Mouse (Mus musculus): ENCODE measurements around the gene Aox2. TPM values are rescaled to one million over a fixed set of nuclear protein-coding genes. Genes with fewer than 3 reads are reported as not detected.

The Aox2 gene
- polyA plus RNA-seq, 1 experiment from 2014 or later: 0.04 TPM

DNA sequence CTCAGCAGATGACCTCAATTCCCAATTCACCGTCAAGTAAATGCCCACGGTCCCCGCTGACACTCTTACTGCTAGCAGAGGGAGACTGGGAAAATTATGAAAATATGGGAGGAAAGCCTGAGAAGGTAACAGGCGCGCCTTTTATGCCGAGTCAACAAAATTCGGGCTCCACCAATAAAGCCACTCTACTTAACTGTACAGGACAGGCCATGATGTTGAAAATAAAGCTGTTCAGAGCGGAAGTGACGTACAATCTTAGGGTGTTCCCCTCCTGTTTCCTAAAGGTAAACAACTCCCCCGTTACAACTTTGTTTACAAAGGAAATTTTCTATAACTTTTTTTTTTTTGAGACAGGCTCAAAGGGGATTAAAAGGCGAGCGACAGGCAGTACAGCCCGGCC, 144.8 kb downstream of the Aox2 start:
- Histone ChIP-seq H3K27me3 (ENCODE audit: control insufficient read depth, insufficient read depth, low read length) (no peaks in the 10 kb centered on the region), H3K4me3 (ENCODE audit: low read depth, low read length) (peak overlapping the region; percentile 100), H3K4me1 (replicated peaks; ENCODE audit: control insufficient read depth, insufficient read depth) (no peaks in the 10 kb centered on the region), H3K9ac (ENCODE audit: low read length) (peak overlapping the region; percentile 100), H3K9me3 (ENCODE audit: control insufficient read depth, low read length) (no peaks in the 10 kb centered on the region), H3K27ac (replicated peaks) (peak overlapping the region; percentile 100), H3K36me3 (ENCODE audit: control insufficient read depth, insufficient read depth, low read length) (peaks cover 11% of the 10 kb centered on the region; the same call in 1 of the 2 replicates), H3K4me2 (replicated peaks; ENCODE audit: low read depth) (peak overlapping the region; percentile 62)
- no peak for TF ChIP-seq CTCF (IDR thresholded peaks at IDR 0.05; ENCODE audit: low read depth)
- no peak for TF ChIP-seq EP300 (optimal IDR thresholded peaks at IDR 0.05)
- DNase-seq (ENCODE audit: low spot score) (peak; percentile 51), ATAC-seq (ENCODE audit: low FRiP score, low TSS enrichment) (peak; percentile 76)
- 4% methylated on average over 13 of the region's 13 CpGs for WGBS

DNA sequence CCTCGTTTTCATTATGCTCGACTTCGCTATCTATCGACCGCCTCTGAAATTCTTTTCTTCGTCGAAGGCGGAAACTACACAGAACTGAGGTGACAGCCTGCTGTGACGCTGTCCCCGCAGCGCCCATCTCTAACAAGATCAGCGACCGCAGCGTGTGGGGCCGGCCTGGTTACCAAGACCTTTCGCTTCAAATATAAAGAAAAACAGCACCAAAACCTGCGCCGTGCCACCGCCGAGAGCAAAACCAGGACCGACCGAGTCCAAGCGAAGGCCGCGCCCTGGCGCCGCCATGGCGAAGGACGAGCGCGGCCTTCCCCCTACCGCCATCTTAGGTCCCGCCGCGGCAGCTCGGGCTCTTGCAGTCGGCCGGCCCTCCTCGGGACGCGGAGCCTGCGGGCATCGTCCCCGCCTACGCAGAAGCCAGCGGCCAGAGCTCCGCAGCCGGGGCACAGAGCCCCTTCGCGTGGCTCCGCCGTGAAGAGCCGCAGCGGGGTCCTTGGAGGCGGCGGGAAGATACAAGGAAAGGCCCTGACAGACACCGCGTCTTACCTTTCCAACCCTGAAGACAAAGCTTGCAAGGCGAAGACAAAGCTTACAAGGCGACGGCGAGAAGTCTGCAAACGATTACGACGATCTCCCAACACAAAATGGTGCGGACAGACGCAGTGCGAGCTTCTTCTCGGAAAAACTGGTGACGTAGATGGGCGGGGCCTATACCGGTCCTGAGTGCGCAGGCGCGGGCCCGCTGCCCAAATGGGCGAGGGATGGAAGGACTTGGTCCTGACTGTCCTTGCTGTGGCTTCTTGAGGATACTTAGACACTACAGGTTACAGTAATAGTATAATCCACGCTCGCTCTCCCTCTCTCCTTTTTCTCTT, 145.5 kb downstream of the Aox2 start, which contains the start of gene Clk1:
TSS of gene Clk1 (minus strand) at position 696 of the 878 bp plus-strand sequence.
- H3K9ac ChIP-seq (ENCODE audit: low read length): peak within 1 kb of the TSS; percentile 100
- no peaks in the 10 kb centered on the region for H3K27me3 ChIP-seq (ENCODE audit: control insufficient read depth, insufficient read depth, low read length)
- H3K9me3 ChIP-seq (ENCODE audit: control insufficient read depth, low read length): no peaks in the 10 kb centered on the region
- TF ChIP-seq EP300 (optimal IDR thresholded peaks at IDR 0.05) (no peak), CTCF (IDR thresholded peaks at IDR 0.05; ENCODE audit: low read depth) (no peak)
- peak within 1 kb of the TSS; percentile 100 for H3K4me3 ChIP-seq (ENCODE audit: low read depth, low read length)
- H3K4me2 ChIP-seq (replicated peaks; ENCODE audit: low read depth): peak within 1 kb of the TSS; percentile 62
- H3K36me3 ChIP-seq (ENCODE audit: control insufficient read depth, insufficient read depth, low read length): peaks cover 5% of the 10 kb centered on the region; the same call in 1 of the 2 replicates
- under 1% methylated on average over 74 of the region's 79 CpGs for WGBS
- peak within 1 kb of the TSS; percentile 100 for H3K27ac ChIP-seq (replicated peaks)
- ATAC-seq (ENCODE audit: low FRiP score, low TSS enrichment): peak; percentile 88
- H3K4me1 ChIP-seq (replicated peaks; ENCODE audit: control insufficient read depth, insufficient read depth): no peaks in the 10 kb centered on the region
- DNase-seq (ENCODE audit: low spot score): peak; percentile 95

- TF ChIP-seq CTCF (IDR thresholded peaks at IDR 0.05; ENCODE audit: low read depth) (no peak), EP300 (optimal IDR thresholded peaks at IDR 0.05) (no peak)
Measured at GRCm38 (mm10) chr1:58424551-58424950, 146.4 kb downstream of the Aox2 start.

More at GRCm38 (mm10) chr1:58424551-58424950, 146.4 kb downstream of the Aox2 start:
- no peak for DNase-seq (ENCODE audit: low spot score)
- no peak overlapping the region for H3K9ac ChIP-seq (ENCODE audit: low read length)
- H3K9me3 ChIP-seq (ENCODE audit: control insufficient read depth, low read length): no peaks in the 10 kb centered on the region
- no peak overlapping the region for H3K27ac ChIP-seq (replicated peaks)
- no peaks in the 10 kb centered on the region for H3K27me3 ChIP-seq (ENCODE audit: control insufficient read depth, insufficient read depth, low read length)
- ATAC-seq (ENCODE audit: low FRiP score, low TSS enrichment): no peak
- WGBS: 90% methylated on average over 3 of the region's 3 CpGs
- H3K4me3 ChIP-seq (ENCODE audit: low read depth, low read length): no peak overlapping the region
- H3K36me3 ChIP-seq (ENCODE audit: control insufficient read depth, insufficient read depth, low read length): 0 out of 2 replicates have a peak, but pooled peaks cover 2% of the 10 kb centered on the region
- H3K4me1 ChIP-seq (replicated peaks; ENCODE audit: control insufficient read depth, insufficient read depth): no peaks in the 10 kb centered on the region
- no peak overlapping the region for H3K4me2 ChIP-seq (replicated peaks; ENCODE audit: low read depth)

Other genes starting within 250 kb of the Aox2 start
- 0.15 and 0.22 TPM in 2 replicates for gene Aox1, start 248.4 kb upstream of the Aox2 start, polyA plus RNA-seq (2015; fragmentation: Nextera tagmentation; extraction: Ambion mirVana)
- gene Aox3, start 165.2 kb upstream of the Aox2 start, polyA plus RNA-seq (2015; fragmentation: Nextera tagmentation; extraction: Ambion mirVana): 0.62 and 0.70 TPM in 2 replicates
- gene Aox4, start 67.9 kb upstream of the Aox2 start, polyA plus RNA-seq (2015; fragmentation: Nextera tagmentation; extraction: Ambion mirVana): 24.8 and 26.3 TPM in 2 replicates
- gene Bzw1, start 114.6 kb downstream of the Aox2 start, polyA plus RNA-seq (2015; fragmentation: Nextera tagmentation; extraction: Ambion mirVana): 192 and 230 TPM in 2 replicates
- gene Clk1, start 145.7 kb downstream of the Aox2 start, polyA plus RNA-seq (2015; fragmentation: Nextera tagmentation; extraction: Ambion mirVana): 107 and 111 TPM in 2 replicates
- gene Nif3l1, start 166.8 kb downstream of the Aox2 start, polyA plus RNA-seq (2015; fragmentation: Nextera tagmentation; extraction: Ambion mirVana): 20.9 and 23.7 TPM in 2 replicates
- 29.3 and 32.8 TPM in 2 replicates for gene Ppil3, start 167.2 kb downstream of the Aox2 start, polyA plus RNA-seq (2015; fragmentation: Nextera tagmentation; extraction: Ambion mirVana)
- 10.6 and 11.6 TPM in 2 replicates for gene Orc2, start 226.8 kb downstream of the Aox2 start, polyA plus RNA-seq (2015; fragmentation: Nextera tagmentation; extraction: Ambion mirVana)

All from stomach, postnatal 0 days (tissue).